Mouse (Mus musculus): Measurements from ENCODE around the gene 4930539E08Rik. TPM values are rescaled to one million over a fixed set of nuclear protein-coding genes. Genes with fewer than 3 reads are reported as not detected.

The 4930539E08Rik gene
- polyA plus RNA-seq (2012; ENCODE audit: low replicate concordance), result 0.35 and 0.99 TPM in 2 replicates

DNA sequence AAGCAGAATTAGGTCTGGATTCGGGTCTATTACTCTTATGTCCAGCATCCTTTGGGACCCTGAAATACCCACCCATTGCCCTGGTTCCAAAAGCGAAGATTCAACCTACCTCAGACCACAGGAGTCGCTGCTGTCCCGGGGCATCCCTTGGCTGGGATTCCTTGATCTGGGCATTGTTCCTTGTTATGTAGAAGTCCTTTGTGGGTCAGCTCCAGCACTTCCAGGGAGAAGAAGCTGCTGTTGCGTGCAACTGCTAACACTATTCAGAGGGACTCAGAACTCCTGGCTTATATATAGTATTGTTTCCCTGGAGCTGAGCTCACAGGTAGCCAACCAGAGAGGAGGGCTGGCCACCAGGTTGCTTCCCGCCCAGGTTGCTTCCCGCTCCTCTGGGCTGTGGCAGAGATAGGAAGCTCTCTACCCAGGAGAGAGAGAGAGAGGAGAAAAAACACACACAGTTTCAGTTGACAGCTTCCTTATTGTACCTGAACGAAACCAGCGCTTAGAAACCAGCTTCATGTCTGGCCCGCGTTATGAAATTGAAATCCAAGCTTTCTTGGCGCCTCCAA is at the start of gene 4930539E08Rik:
4930539E08Rik (minus strand) TSS at position 265 of the 569 bp plus-strand sequence.

DNA sequence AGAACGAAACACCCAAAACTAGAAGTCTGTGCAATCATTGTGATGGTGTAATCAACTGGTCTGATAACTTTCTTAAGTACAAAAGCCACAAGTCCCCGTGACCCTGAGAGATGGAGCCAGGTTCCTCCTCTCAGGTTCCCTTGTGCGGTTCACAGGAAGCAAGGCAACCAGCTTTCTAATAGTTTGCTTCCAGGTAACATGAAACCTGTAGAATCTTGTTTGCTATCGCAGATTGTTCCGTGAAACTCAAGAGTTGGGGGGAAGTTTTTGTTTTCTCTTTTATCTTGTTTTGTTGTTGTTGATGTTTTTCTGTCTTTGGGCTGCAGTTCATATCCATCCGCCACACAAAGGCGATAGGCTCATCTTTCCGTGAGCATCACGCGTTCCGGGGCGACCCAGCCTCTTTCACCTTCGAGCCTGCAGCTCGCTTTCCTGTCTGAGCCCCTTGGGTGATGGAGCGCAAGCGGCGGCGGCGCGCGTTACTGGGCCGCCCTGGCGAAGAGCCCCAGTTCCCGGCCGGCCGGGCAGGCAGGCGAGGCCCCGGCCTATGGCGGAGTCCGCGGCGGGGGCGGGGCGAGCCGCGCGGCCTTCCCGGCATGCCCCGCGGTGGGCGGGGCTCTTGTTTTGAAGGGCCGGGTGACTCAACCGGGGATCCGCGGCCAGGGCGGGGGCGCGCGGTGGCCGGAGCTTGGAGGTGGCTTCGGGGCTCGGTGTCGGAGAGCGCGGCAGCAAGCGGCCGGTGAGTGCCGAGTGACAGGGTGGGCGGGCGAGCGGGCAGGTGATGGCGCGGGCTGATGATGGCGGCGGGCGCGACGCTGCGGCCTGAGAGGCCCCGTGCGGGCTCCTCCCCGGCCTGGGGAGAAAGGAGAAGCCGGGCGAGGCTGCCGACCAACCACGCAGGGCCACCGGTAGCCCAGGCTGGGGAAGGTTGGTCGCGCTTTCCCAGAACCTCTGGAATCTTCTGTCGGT is 37.0 kb upstream of the 4930539E08Rik start, which contains the start of gene Kctd20:
Kctd20 (plus strand) TSS at position 120 of the 969 bp plus-strand sequence.

DNA sequence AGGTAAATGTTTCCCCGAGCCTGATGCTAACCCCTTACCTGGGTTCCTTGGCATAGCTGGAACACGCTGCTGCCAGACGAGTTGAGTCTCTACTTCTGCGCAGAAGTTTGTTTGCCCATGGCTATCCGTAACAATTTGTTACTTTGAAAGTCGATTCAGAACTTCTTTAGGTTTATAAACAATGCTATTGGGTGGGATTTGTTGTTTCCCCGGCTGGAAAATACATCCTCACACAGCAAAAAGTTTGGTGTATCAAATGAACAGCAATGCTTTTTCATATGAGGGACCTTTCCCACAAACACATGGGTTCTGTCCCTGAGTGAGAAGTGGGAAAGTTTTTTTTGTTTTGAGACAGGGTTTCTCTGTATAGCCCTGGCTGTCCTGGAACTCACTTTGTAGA is 28.6 kb upstream of the 4930539E08Rik start, which contains the start of gene Pxt1:
Pxt1 (minus strand) TSS at position 101 of the 400 bp plus-strand sequence.

DNA sequence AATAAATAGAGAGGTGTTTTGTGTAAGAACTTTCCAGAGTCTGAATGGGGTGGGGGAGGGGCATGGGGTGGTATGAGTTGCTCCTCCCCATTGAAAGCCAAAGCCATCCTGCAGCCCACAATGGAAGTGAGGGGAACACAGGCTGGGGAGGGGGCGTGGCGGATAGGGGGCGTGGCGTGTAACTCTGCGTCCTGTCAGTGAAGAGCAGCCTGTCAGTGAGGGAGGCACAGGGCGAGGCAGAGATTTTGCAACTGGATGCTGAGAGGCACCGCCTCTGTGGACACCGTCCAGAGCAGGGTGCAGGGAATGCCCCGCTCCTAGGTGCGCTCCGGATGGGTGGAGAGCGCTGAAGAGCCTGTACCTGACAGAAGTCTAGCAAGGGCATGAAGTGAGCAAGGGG is 56.9 kb downstream of the 4930539E08Rik start, which contains the start of gene Pnpla1:
Pnpla1 (plus strand) TSS at position 207 of the 400 bp plus-strand sequence.

Other genes starting within 250 kb of the 4930539E08Rik start
- gene Slc26a8, start 225.1 kb downstream of the 4930539E08Rik start, polyA plus RNA-seq (2012; ENCODE audit: low replicate concordance), result 1.0 and 1.3 TPM in 2 replicates
- 41.9 and 109 TPM in 2 replicates for gene Mapk14, start 224.0 kb downstream of the 4930539E08Rik start, polyA plus RNA-seq (2012; ENCODE audit: low replicate concordance)
- 1.3 TPM in 1 of 2 replicates, not detected in the other for gene AC170998.1, start 189.2 kb downstream of the 4930539E08Rik start, polyA plus RNA-seq (2012; ENCODE audit: low replicate concordance)
- gene Mapk13, start 146.0 kb downstream of the 4930539E08Rik start, polyA plus RNA-seq (2012; ENCODE audit: low replicate concordance), result 0.85 and 6.3 TPM in 2 replicates
- gene Brpf3, start 114.2 kb downstream of the 4930539E08Rik start, polyA plus RNA-seq (2012; ENCODE audit: low replicate concordance), result 47.6 and 82.5 TPM in 2 replicates
- gene Pnpla1, start 56.9 kb downstream of the 4930539E08Rik start, polyA plus RNA-seq (2012; ENCODE audit: low replicate concordance), result not detected in 2 replicates
- 0.14 TPM in 1 of 2 replicates, not detected in the other for gene Pxt1, start 28.5 kb upstream of the 4930539E08Rik start, polyA plus RNA-seq (2012; ENCODE audit: low replicate concordance)
- 88.5 and 185 TPM in 2 replicates for gene Kctd20, start 36.6 kb upstream of the 4930539E08Rik start, polyA plus RNA-seq (2012; ENCODE audit: low replicate concordance)
- 196 and 559 TPM in 2 replicates for gene Stk38, start 92.7 kb upstream of the 4930539E08Rik start, polyA plus RNA-seq (2012; ENCODE audit: low replicate concordance)
- 24.5 and 106 TPM in 2 replicates for gene Srsf3, start 117.3 kb upstream of the 4930539E08Rik start, polyA plus RNA-seq (2012; ENCODE audit: low replicate concordance)
- 3.3 and 5.3 TPM in 2 replicates for gene Cdkn1a, start 175.7 kb upstream of the 4930539E08Rik start, polyA plus RNA-seq (2012; ENCODE audit: low replicate concordance)
- gene Rab44, start 198.8 kb upstream of the 4930539E08Rik start, polyA plus RNA-seq (2012; ENCODE audit: low replicate concordance), result 4.5 and 12.6 TPM in 2 replicates

Measured in hematopoietic multipotent progenitor cell, adult 10-12 weeks (in vitro differentiated cells).